Mouse (Mus musculus) hindbrain, embryonic 10.5 days (tissue): ENCODE results near the gene Tmem108. TPM values are rescaled to one million over a fixed set of nuclear protein-coding genes. Genes with fewer than 3 reads are reported as not detected.
A peak's percentile ranks its signal among the peaks of the same experiment; 100 is the strongest.

Experiments
- DNase-seq: peaks from one replicate; pipeline ENCODE4 v3.0.0-alpha.2; 2017; ENCODE audit warnings: low spot score
- H3K27ac ChIP-seq: fragments of 300-500 bp; sonication (generic); 2 replicates; pipeline ENCODE4 v1.5.1; 2016; ENCODE audit warnings: mild to moderate bottlenecking, moderate library complexity
- H3K27me3 ChIP-seq: fragments of 300-500 bp; sonication (generic); 2 replicates; pipeline ENCODE4 v1.6.1; 2016; ENCODE audit warnings: mild to moderate bottlenecking; ENCODE audit not compliant: poor library complexity, insufficient read depth, severe bottlenecking
- H3K36me3 ChIP-seq: fragments of 300-500 bp; sonication (generic); 2 replicates; pipeline ENCODE4 v1.6.1; 2016; ENCODE audit warnings: mild to moderate bottlenecking, moderate library complexity
- H3K4me1 ChIP-seq: fragments of 300-500 bp; sonication (generic); replicated peaks from 2 replicates; pipeline ENCODE4 v1.6.1; 2016; ENCODE audit warnings: mild to moderate bottlenecking
- H3K4me3 ChIP-seq: fragments of 300-500 bp; sonication (generic); 2 replicates; pipeline ENCODE4 v1.5.1; 2016; ENCODE audit warnings: mild to moderate bottlenecking, moderate library complexity
- H3K9me3 ChIP-seq: fragments of 300-500 bp; sonication (generic); 2 replicates; pipeline ENCODE4 v1.6.1; 2016; ENCODE audit warnings: mild to moderate bottlenecking, moderate library complexity
- WGBS: fragments of 180-500 bp; shearing (Covaris S2); methylation state at CpG from one replicate; pipeline ENCODE4 v1.1.7; 2016; 5-methylcytosine and 5-hydroxymethylcytosine counted together
- polyA plus RNA-seq: library from polyadenylated mRNA; unstranded; fragments of >200 nt; fragmentation: Nextera tagmentation; extraction: Ambion mirVana; gene quantifications from 2 replicates; pipeline ENCODE4 v1.2.1, GENCODE M21; 2016

The Tmem108 gene
- polyA plus RNA-seq, 1 experiment from 2014 or later: 20.1 TPM

GRCm38 (mm10) chr9:103614260-103614659 lies 147.4 kb downstream of the Tmem108 start:
- H3K4me1 ChIP-seq: no peaks in the 10 kb centered on the region
- WGBS: 85% methylated on average over 4 of the region's 4 CpGs
- no peaks in the 10 kb centered on the region for H3K36me3 ChIP-seq
- H3K27me3 ChIP-seq: no peaks in the 10 kb centered on the region
- H3K4me3 ChIP-seq: no peak overlapping the region
- peaks cover 10% of the 10 kb centered on the region for H3K9me3 ChIP-seq
- no peak for DNase-seq
- H3K27ac ChIP-seq: no peak overlapping the region

GRCm38 (mm10) chr9:103608161-103609058 lies 153.2 kb downstream of the Tmem108 start:
- Histone ChIP-seq H3K4me3 (no peak overlapping the region), H3K4me1 (peaks cover 6% of the 10 kb centered on the region; the same call in 1 of the 2 replicates), H3K36me3 (no peaks in the 10 kb centered on the region), H3K27ac (no peak overlapping the region), H3K27me3 (no peaks in the 10 kb centered on the region), H3K9me3 (peaks cover 4% of the 10 kb centered on the region; the same call in 1 of the 2 replicates)
- 92% methylated on average over 13 of the region's 13 CpGs for WGBS
- DNase-seq: no peak

- H3K4me3 ChIP-seq: no peak overlapping the region
- H3K36me3 ChIP-seq: no peaks in the 10 kb centered on the region
- 78% methylated on average over 1 of the region's 1 CpGs for WGBS
- H3K27me3 ChIP-seq: no peaks in the 10 kb centered on the region
- no peak for DNase-seq
- H3K4me1 ChIP-seq: peaks cover 6% of the 10 kb centered on the region; the same call in 1 of the 2 replicates
- H3K9me3 ChIP-seq: no peaks in the 10 kb centered on the region
- no peak overlapping the region for H3K27ac ChIP-seq
These were observed 155.6 kb downstream of the Tmem108 start for GRCm38 (mm10) chr9:103606056-103606455.

GRCm38 (mm10) chr9:103603792-103604191 lies 157.8 kb downstream of the Tmem108 start:
- no peak overlapping the region for H3K4me3 ChIP-seq
- no peaks in the 10 kb centered on the region for H3K27me3 ChIP-seq
- H3K9me3 ChIP-seq: no peaks in the 10 kb centered on the region
- H3K4me1 ChIP-seq: peaks cover 6% of the 10 kb centered on the region; the same call in 1 of the 2 replicates
- no peaks in the 10 kb centered on the region for H3K36me3 ChIP-seq
- WGBS: 75% methylated on average over 6 of the region's 6 CpGs
- no peak for DNase-seq
- H3K27ac ChIP-seq: no peak overlapping the region

- no peaks in the 10 kb centered on the region for H3K9me3 ChIP-seq
- DNase-seq: no peak
- no peak overlapping the region for H3K27ac ChIP-seq
- no peaks in the 10 kb centered on the region for H3K36me3 ChIP-seq
- H3K4me3 ChIP-seq: no peak overlapping the region
- H3K27me3 ChIP-seq: no peaks in the 10 kb centered on the region
- H3K4me1 ChIP-seq: peaks cover 6% of the 10 kb centered on the region; the same call in 1 of the 2 replicates
- 93% methylated on average over 4 of the region's 4 CpGs for WGBS
These were observed 159.8 kb downstream of the Tmem108 start for GRCm38 (mm10) chr9:103601878-103602277.

GRCm38 (mm10) chr9:103600834-103601233 lies 160.8 kb downstream of the Tmem108 start:
- Histone ChIP-seq H3K27ac (no peak overlapping the region), H3K4me3 (no peak overlapping the region), H3K27me3 (no peaks in the 10 kb centered on the region), H3K9me3 (no peaks in the 10 kb centered on the region), H3K4me1 (peaks cover 11% of the 10 kb centered on the region), H3K36me3 (no peaks in the 10 kb centered on the region)
- WGBS: 55% methylated on average over 3 of the region's 3 CpGs
- no peak for DNase-seq

GRCm38 (mm10) chr9:103599908-103600307 lies 161.7 kb downstream of the Tmem108 start:
- Histone ChIP-seq H3K27ac (no peak overlapping the region), H3K4me3 (no peak overlapping the region), H3K27me3 (no peaks in the 10 kb centered on the region), H3K9me3 (no peaks in the 10 kb centered on the region), H3K36me3 (no peaks in the 10 kb centered on the region), H3K4me1 (peaks cover 21% of the 10 kb centered on the region)
- WGBS: 95% methylated on average over 3 of the region's 3 CpGs
- no peak for DNase-seq

GRCm38 (mm10) chr9:103597861-103598260 lies 163.8 kb downstream of the Tmem108 start:
- DNase-seq: no peak
- H3K36me3 ChIP-seq: no peaks in the 10 kb centered on the region
- H3K27ac ChIP-seq: no peak overlapping the region
- H3K27me3 ChIP-seq: no peaks in the 10 kb centered on the region
- 79% methylated on average over 2 of the region's 2 CpGs for WGBS
- H3K4me3 ChIP-seq: no peak overlapping the region
- peaks cover 31% of the 10 kb centered on the region for H3K4me1 ChIP-seq
- no peaks in the 10 kb centered on the region for H3K9me3 ChIP-seq

GRCm38 (mm10) chr9:103595190-103595837 lies 166.3 kb downstream of the Tmem108 start:
- no peak overlapping the region for H3K27ac ChIP-seq

GRCm38 (mm10) chr9:103594423-103595189 lies 167.0 kb downstream of the Tmem108 start:
- Histone ChIP-seq H3K4me1 (peaks cover 41% of the 10 kb centered on the region), H3K9me3 (no peaks in the 10 kb centered on the region), H3K4me3 (no peak overlapping the region), H3K36me3 (no peaks in the 10 kb centered on the region), H3K27me3 (no peaks in the 10 kb centered on the region), H3K27ac (no peak overlapping the region)
- 90% methylated on average over 7 of the region's 7 CpGs for WGBS
- no peak for DNase-seq

More at GRCm38 (mm10) chr9:103595190-103595837, 166.3 kb downstream of the Tmem108 start:
- DNase-seq: peak; percentile 88
- Histone ChIP-seq H3K9me3 (no peaks in the 10 kb centered on the region), H3K27me3 (no peaks in the 10 kb centered on the region), H3K4me3 (no peak overlapping the region), H3K36me3 (no peaks in the 10 kb centered on the region), H3K4me1 (peaks cover 41% of the 10 kb centered on the region)
- WGBS: 44% methylated on average over 6 of the region's 6 CpGs

GRCm38 (mm10) chr9:103593079-103593478 lies 168.6 kb downstream of the Tmem108 start:
- no peaks in the 10 kb centered on the region for H3K36me3 ChIP-seq
- no peak overlapping the region for H3K4me3 ChIP-seq
- no peak overlapping the region for H3K27ac ChIP-seq
- no peak for DNase-seq
- 58% methylated on average over 4 of the region's 4 CpGs for WGBS
- peaks cover 41% of the 10 kb centered on the region for H3K4me1 ChIP-seq
- H3K27me3 ChIP-seq: no peaks in the 10 kb centered on the region
- no peaks in the 10 kb centered on the region for H3K9me3 ChIP-seq

- DNase-seq: no peak
- 87% methylated on average over 4 of the region's 4 CpGs for WGBS
- Histone ChIP-seq H3K4me3 (no peak overlapping the region), H3K4me1 (peaks cover 41% of the 10 kb centered on the region), H3K27me3 (no peaks in the 10 kb centered on the region), H3K36me3 (no peaks in the 10 kb centered on the region), H3K27ac (no peak overlapping the region), H3K9me3 (no peaks in the 10 kb centered on the region)
These were observed 169.7 kb downstream of the Tmem108 start for GRCm38 (mm10) chr9:103591962-103592361.
